Mouse (Mus musculus) bone marrow, adult 2 months (tissue): Measurements from ENCODE around the gene Decr2. TPM values are rescaled to one million over a fixed set of nuclear protein-coding genes. Genes with fewer than 3 reads are reported as not detected.
"Not testable (repeated sequence)": the region's sequence is repeated elsewhere in the genome, so short reads cannot be mapped to it uniquely, and the experiment has no call there.

Experiments
- H3K27ac ChIP-seq: fragments of 200-500 bp; 2 replicates; pipeline ENCODE4 v1.5.1; 2012; ENCODE audit warnings: low read depth, mild to moderate bottlenecking, control low read depth, inconsistent platforms, low read length; ENCODE audit not compliant: control insufficient read depth, poor library complexity, insufficient read depth
- H3K4me1 ChIP-seq: fragments of 200-500 bp; 2 replicates; pipeline ENCODE4 v1.6.1; 2011; ENCODE audit warnings: low read length; ENCODE audit not compliant: control insufficient read depth, insufficient read depth
- H3K4me3 ChIP-seq: fragments of 200-500 bp; replicated peaks from 2 replicates; pipeline ENCODE3; 2011; ENCODE audit warnings: mild to moderate bottlenecking, low read depth, low read length, control low read depth; ENCODE audit not compliant: control insufficient read depth
- CTCF ChIP-seq: fragments of 200-500 bp; IDR thresholded peaks from 2 replicates; pipeline ENCODE4 v1.5.1; 2011; ENCODE audit warnings: low read length, control low read depth; ENCODE audit not compliant: control insufficient read depth, insufficient read depth
- POLR2A ChIP-seq: fragments of 200-500 bp; IDR thresholded peaks from 2 replicates; pipeline ENCODE4 v1.6.1; 2011; ENCODE audit warnings: low read depth, mild to moderate bottlenecking, control low read depth, low read length, borderline replicate concordance; ENCODE audit not compliant: control insufficient read depth
- WGBS: fragments of 180-500 bp; shearing (Covaris S2); methylation state at CpG from one replicate; pipeline ENCODE4 v1.1.7; 2018; 5-methylcytosine and 5-hydroxymethylcytosine counted together
- polyA plus RNA-seq: library from polyadenylated mRNA; stranded (reverse); fragments of >200 nt; gene quantifications from 2 replicates; pipeline ENCODE4 v1.2.4, GENCODE M21; 2011; ENCODE audit warnings: low replicate concordance; ENCODE audit not compliant: missing spikeins, insufficient read depth, insufficient read length

Gene Decr2
- polyA plus RNA-seq, 1 experiment = 5.6 TPM

- H3K4me1 ChIP-seq = no peaks in the 10 kb centered on the region; the same call in 1 of the 2 replicates
- no peak overlapping the region for H3K27ac ChIP-seq
- 63% methylated on average over 7 of the region's 7 CpGs for WGBS
- TF ChIP-seq POLR2A = no peak
- TF ChIP-seq CTCF = no peak
- no peak overlapping the region for H3K4me3 ChIP-seq
These were observed 25.2 kb upstream of the Decr2 start for GRCm38 (mm10) chr17:26115205-26115898.

GRCm38 (mm10) chr17:26114461-26114860 is 24.3 kb upstream of the Decr2 start:
- H3K27ac ChIP-seq, H3K4me3 ChIP-seq, H3K4me1 ChIP-seq: not testable (repeated sequence)
- 69% methylated on average over 7 of the region's 7 CpGs for WGBS

- H3K4me1 ChIP-seq = no peaks in the 10 kb centered on the region; the same call in 1 of the 2 replicates
- 20% methylated on average over 8 of the region's 8 CpGs for WGBS
- H3K27ac ChIP-seq = no peak overlapping the region
- H3K4me3 ChIP-seq = peak overlapping the region; percentile 75
- TF ChIP-seq POLR2A (no peak), CTCF (no peak)
These were observed 23.9 kb upstream of the Decr2 start for GRCm38 (mm10) chr17:26114061-26114460.

- peak within 1 kb of the TSS; percentile 75 for H3K4me3 ChIP-seq
- TF ChIP-seq CTCF = peak; percentile 8; the same call in 1 of the 2 replicates
- peak; percentile 89; the same call in 1 of the 2 replicates for TF ChIP-seq POLR2A
- under 1% methylated on average over 74 of the region's 75 CpGs for WGBS
- no peaks in the 10 kb centered on the region; the same call in 1 of the 2 replicates for H3K4me1 ChIP-seq
- peak within 1 kb of the TSS; percentile 53 for H3K27ac ChIP-seq
These were observed 23.2 kb upstream of the Decr2 start, which contains the start of gene Tmem8 for GRCm38 (mm10) chr17:26113181-26113948. Gene Tmem8, plus strand, starts transcription at chr17:26113299.

- TF ChIP-seq POLR2A (no peak), CTCF (no peak)
- Histone ChIP-seq H3K4me3 (peak overlapping the region; percentile 75), H3K4me1 (no peaks in the 10 kb centered on the region; the same call in 1 of the 2 replicates), H3K27ac (peak overlapping the region; percentile 53)
- WGBS = 11% methylated on average over 14 of the region's 14 CpGs
These were observed 22.6 kb upstream of the Decr2 start for GRCm38 (mm10) chr17:26112751-26113150.

GRCm38 (mm10) chr17:26111722-26112121 is 21.6 kb upstream of the Decr2 start:
- H3K4me1 ChIP-seq = no peaks in the 10 kb centered on the region; the same call in 1 of the 2 replicates
- TF ChIP-seq POLR2A = no peak
- no peak for TF ChIP-seq CTCF
- WGBS = 69% methylated on average over 4 of the region's 4 CpGs
- H3K4me3 ChIP-seq = no peak overlapping the region
- H3K27ac ChIP-seq = no peak overlapping the region

GRCm38 (mm10) chr17:26111024-26111423 is 20.9 kb upstream of the Decr2 start:
- WGBS = 71% methylated on average over 4 of the region's 4 CpGs
- Histone ChIP-seq H3K27ac (peak overlapping the region; percentile 56), H3K4me1 (no peaks in the 10 kb centered on the region; the same call in 1 of the 2 replicates), H3K4me3 (no peak overlapping the region)
- no peak for TF ChIP-seq CTCF
- TF ChIP-seq POLR2A = no peak

GRCm38 (mm10) chr17:26110156-26110555 is 20.0 kb upstream of the Decr2 start:
- Histone ChIP-seq H3K4me3 (no peak overlapping the region), H3K27ac (peak overlapping the region; percentile 56; the same call in 1 of the 2 replicates), H3K4me1 (no peaks in the 10 kb centered on the region; the same call in 1 of the 2 replicates)
- 49% methylated on average over 4 of the region's 4 CpGs for WGBS
- TF ChIP-seq CTCF (no peak), POLR2A (no peak)
